Mouse (Mus musculus): Measurements from ENCODE around the gene Msantd3. TPM values are rescaled to one million over a fixed set of nuclear protein-coding genes. Genes with fewer than 3 reads are reported as not detected.

Gene Msantd3
- total RNA-seq, 1 experiment from 2014 or later, result 22.9 TPM

- DNase-seq, result no peak
These were observed 65.9 kb downstream of the Msantd3 start for GRCm38 (mm10) chr4:48605650-48606049.

GRCm38 (mm10) chr4:48609485-48609884 lies 69.8 kb downstream of the Msantd3 start:
- DNase-seq, result no peak

- DNase-seq, result no peak
These were observed 70.5 kb downstream of the Msantd3 start for GRCm38 (mm10) chr4:48610251-48610650.

Other genes starting within 250 kb of the Msantd3 start
- 23.0 and 27.0 TPM in 2 replicates for gene Tex10, start 66.5 kb upstream of the Msantd3 start, total RNA-seq (2021)
- 23.0 and 31.5 TPM in 2 replicates for gene Tmeff1, start 45.2 kb downstream of the Msantd3 start, total RNA-seq (2021)
- 0.82 and 0.98 TPM in 2 replicates for gene Cavin4, start 123.6 kb downstream of the Msantd3 start, total RNA-seq (2021)